Mouse (Mus musculus) midbrain, embryonic 14.5 days (tissue): Measurements from ENCODE around the gene Naip6. TPM values are rescaled to one million over a fixed set of nuclear protein-coding genes. Genes with fewer than 3 reads are reported as not detected.
"Not testable (repeated sequence)": the region's sequence is repeated elsewhere in the genome, so short reads cannot be mapped to it uniquely, and the experiment has no call there.

ENCODE experiments used
- ATAC-seq: fragments of 200-750 bp; cut with Nextera tagmentation; 2 replicates; pipeline ENCODE4 v1.8.0; 2017; ENCODE audit warnings: moderate number of reproducible peaks, moderate library complexity; ENCODE audit not compliant: low FRiP score, low TSS enrichment
- DNase-seq: peaks from one replicate; pipeline ENCODE4 v3.0.0-alpha.2; 2015
- H3K27ac ChIP-seq: fragments of 300-500 bp; sonication (generic); replicated peaks from 2 replicates; pipeline ENCODE4 v1.5.1; 2014; ENCODE audit warnings: mild to moderate bottlenecking, low read depth, low read length, moderate library complexity
- H3K27me3 ChIP-seq: fragments of 300-500 bp; sonication (generic); 2 replicates; pipeline ENCODE4 v1.6.1; 2014; ENCODE audit warnings: low read length, control low read depth, mixed read lengths; ENCODE audit not compliant: control insufficient read depth, insufficient read depth
- H3K36me3 ChIP-seq: fragments of 300-500 bp; sonication (generic); 2 replicates; pipeline ENCODE4 v1.6.1; 2014; ENCODE audit warnings: low read length, control low read depth; ENCODE audit not compliant: control insufficient read depth, insufficient read depth
- H3K4me1 ChIP-seq: fragments of 300-500 bp; sonication (generic); 2 replicates; pipeline ENCODE4 v1.6.1; 2014; ENCODE audit warnings: mild to moderate bottlenecking, antibody characterized with exemption, low read length, control low read depth; ENCODE audit not compliant: control insufficient read depth, insufficient read depth
- H3K4me2 ChIP-seq: fragments of 300-500 bp; sonication (generic); 2 replicates; pipeline ENCODE4 v1.6.1; 2014; ENCODE audit warnings: mild to moderate bottlenecking, low read length, moderate library complexity
- H3K4me3 ChIP-seq: fragments of 300-500 bp; sonication (generic); replicated peaks from 2 replicates; pipeline ENCODE4 v1.5.1; 2014; ENCODE audit warnings: low read depth, low read length
- H3K9ac ChIP-seq: fragments of 300-500 bp; sonication (generic); replicated peaks from 2 replicates; pipeline ENCODE4 v1.6.1; 2014; ENCODE audit warnings: mild to moderate bottlenecking, low read length, moderate library complexity
- H3K9me3 ChIP-seq: fragments of 300-500 bp; sonication (generic); 2 replicates; pipeline ENCODE4 v1.6.1; 2016; ENCODE audit warnings: low read length, control low read depth, mixed read lengths; ENCODE audit not compliant: control insufficient read depth
- WGBS: fragments of 180-500 bp; shearing (Covaris S2); extraction: QIAGEN DNeasy Blood & Tissue Kit; methylation state at CpG from one replicate; pipeline ENCODE4 v1.1.7; 2014; 5-methylcytosine and 5-hydroxymethylcytosine counted together
- polyA plus RNA-seq: library from polyadenylated mRNA; unstranded; fragments of >200 nt; fragmentation: Nextera tagmentation; extraction: Ambion mirVana; gene quantifications from 2 replicates; pipeline ENCODE4 v1.2.1, GENCODE M21; 2014

Naip6 gene
- polyA plus RNA-seq, 1 experiment from 2014 or later, result 0.05 TPM

GRCm38 (mm10) chr13:100284611-100285010 is 32.9 kb downstream of the Naip6 start:
- Histone ChIP-seq H3K4me1 (no peaks in the 10 kb centered on the region), H3K9ac (no peak overlapping the region), H3K4me2 (no peak overlapping the region), H3K27ac (no peak overlapping the region), H3K36me3 (no peaks in the 10 kb centered on the region), H3K9me3 (no peaks in the 10 kb centered on the region), H3K27me3 (no peaks in the 10 kb centered on the region), H3K4me3 (no peak overlapping the region)
- no peak for DNase-seq
- ATAC-seq, result no peak
- WGBS, result 94% methylated on average over 1 of the region's 1 CpGs

GRCm38 (mm10) chr13:100271474-100272132 is 45.9 kb downstream of the Naip6 start:
- not testable (repeated sequence) for DNase-seq, H3K9ac ChIP-seq, H3K9me3 ChIP-seq, H3K4me3 ChIP-seq, H3K27ac ChIP-seq, H3K27me3 ChIP-seq, H3K4me2 ChIP-seq, ATAC-seq, H3K36me3 ChIP-seq, H3K4me1 ChIP-seq
- no CpG with 5 or more reads among the region's 1 CpGs for WGBS

- H3K36me3 ChIP-seq, H3K9ac ChIP-seq, H3K4me3 ChIP-seq, H3K27ac ChIP-seq, DNase-seq, H3K27me3 ChIP-seq, ATAC-seq, H3K9me3 ChIP-seq, H3K4me2 ChIP-seq, H3K4me1 ChIP-seq: not testable (repeated sequence)
- 72% methylated on average over 2 of the region's 2 CpGs for WGBS
Observed at GRCm38 (mm10) chr13:100256996-100257395, 60.5 kb downstream of the Naip6 start.

- not testable (repeated sequence) for H3K36me3 ChIP-seq, H3K4me3 ChIP-seq, H3K27ac ChIP-seq, ATAC-seq, H3K4me2 ChIP-seq, H3K9ac ChIP-seq, DNase-seq, H3K9me3 ChIP-seq, H3K4me1 ChIP-seq, H3K27me3 ChIP-seq
- WGBS, result 89% methylated on average over 5 of the region's 6 CpGs
Observed at GRCm38 (mm10) chr13:100255925-100256324, 61.5 kb downstream of the Naip6 start.

- H3K27me3 ChIP-seq, H3K27ac ChIP-seq, H3K4me3 ChIP-seq, H3K9ac ChIP-seq, ATAC-seq, H3K9me3 ChIP-seq, H3K36me3 ChIP-seq, DNase-seq, H3K4me1 ChIP-seq, H3K4me2 ChIP-seq: not testable (repeated sequence)
- 90% methylated on average over 2 of the region's 2 CpGs for WGBS
Observed at GRCm38 (mm10) chr13:100251897-100252296, 65.6 kb downstream of the Naip6 start.

- H3K4me1 ChIP-seq, DNase-seq, ATAC-seq, H3K4me2 ChIP-seq, H3K9ac ChIP-seq, H3K27ac ChIP-seq, H3K36me3 ChIP-seq, H3K27me3 ChIP-seq, H3K9me3 ChIP-seq, H3K4me3 ChIP-seq: not testable (repeated sequence)
- 86% methylated on average over 5 of the region's 5 CpGs for WGBS
Observed at GRCm38 (mm10) chr13:100246896-100247519, 70.5 kb downstream of the Naip6 start.

- not testable (repeated sequence) for ATAC-seq, H3K4me2 ChIP-seq
- WGBS, result 80% methylated on average over 4 of the region's 4 CpGs
Observed at GRCm38 (mm10) chr13:100246223-100246622, 71.3 kb downstream of the Naip6 start, which contains the start of gene Naip5. TSS of gene Naip5 (minus strand) at chr13:100246323.

GRCm38 (mm10) chr13:100243702-100244101 is 73.8 kb downstream of the Naip6 start:
- Histone ChIP-seq H3K27ac (no peak overlapping the region), H3K4me1 (no peaks in the 10 kb centered on the region), H3K4me3 (no peak overlapping the region), H3K9me3 (no peaks in the 10 kb centered on the region), H3K27me3 (no peaks in the 10 kb centered on the region), H3K9ac (no peak overlapping the region), H3K36me3 (no peaks in the 10 kb centered on the region), H3K4me2 (no peak overlapping the region)
- ATAC-seq, result 0 out of 2 replicates have a peak, but pooled peaks have one; percentile 24
- no peak for DNase-seq

More at GRCm38 (mm10) chr13:100246223-100246622, 71.3 kb downstream of the Naip6 start, which contains the start of gene Naip5:
- H3K27ac ChIP-seq, DNase-seq, H3K9ac ChIP-seq, H3K4me1 ChIP-seq, H3K36me3 ChIP-seq, H3K27me3 ChIP-seq, H3K4me3 ChIP-seq, H3K9me3 ChIP-seq: not testable (repeated sequence)
